ENCODE assay signal across 21 mouse cellular contexts in genomic region chr5:74204465-74204864, GRCm38 (mm10).
"Had no signal": no experiment of that assay in that cellular context is flagged by ENCODE, and none has a peak within 500 bp of the region (broad histone marks: within the 10 kb centered on the region; RNA-seq: fewer than 3 reads in every experiment).

No protein-coding gene starts in this region.

- H3K9ac ChIP-seq: kidney, embryonic 15.5 days; liver, embryonic 12.5 days; liver, embryonic 15.5 days; lung, embryonic 15.5 days; midbrain, embryonic 13.5 days; neural tube, embryonic 13.5 days had no signal

- H3K36me3 ChIP-seq: liver, embryonic 12.5 days; liver, embryonic 15.5 days; neural tube, embryonic 13.5 days had no signal

- H3K4me3 ChIP-seq: kidney, embryonic 15.5 days; liver, embryonic 12.5 days; liver, embryonic 15.5 days; lung, embryonic 15.5 days; megakaryocyte, embryonic 14.5 days; midbrain, embryonic 10.5 days; midbrain, embryonic 13.5 days; myocyte; neural tube, embryonic 13.5 days had no signal

- H3K27me3 ChIP-seq: kidney, embryonic 15.5 days; liver, embryonic 12.5 days; liver, embryonic 15.5 days; lung, embryonic 15.5 days; midbrain, embryonic 13.5 days; neural tube, embryonic 13.5 days had no signal

- DNase-seq: kidney, postnatal 10 days; kidney, postnatal 36 days; layer of hippocampus, postnatal 36 days; liver; lung, adult 18-20 months; lung, postnatal 10 days; lung, postnatal 36 days; retina, postnatal 1 day; right cerebral cortex, postnatal 25 days; thymus, adult 18-20 months; thymus, postnatal 36 days had no signal

- ATAC-seq: liver, embryonic 12.5 days; midbrain, embryonic 13.5 days; midbrain, embryonic 16.5 days had no signal

- H3K9me3 ChIP-seq: kidney, embryonic 15.5 days; liver, embryonic 12.5 days; liver, embryonic 15.5 days; lung, embryonic 15.5 days; neural tube, embryonic 13.5 days had no signal

- H3K27ac ChIP-seq: kidney, embryonic 15.5 days; liver, embryonic 12.5 days; liver, embryonic 15.5 days; lung, embryonic 15.5 days; midbrain, embryonic 10.5 days; midbrain, embryonic 13.5 days; neural tube, embryonic 13.5 days had no signal

- H3K4me1 ChIP-seq: liver, embryonic 12.5 days; liver, embryonic 15.5 days; midbrain, embryonic 13.5 days had no signal

- H3K4me2 ChIP-seq: kidney, embryonic 15.5 days; liver, embryonic 12.5 days; liver, embryonic 15.5 days; lung, embryonic 15.5 days; midbrain, embryonic 13.5 days; neural tube, embryonic 13.5 days had no signal
